Mouse (Mus musculus) small intestine, adult 2 months (tissue): Measurements from ENCODE around the gene Zfand5. TPM values are rescaled to one million over a fixed set of nuclear protein-coding genes. Genes with fewer than 3 reads are reported as not detected.

Experiments used
- H3K27ac ChIP-seq: fragments of 200-500 bp; 2 replicates; pipeline ENCODE4 v1.5.1; 2012; ENCODE audit warnings: low read depth, low read length, control low read depth, inconsistent platforms; ENCODE audit not compliant: insufficient read depth
- H3K27me3 ChIP-seq: fragments of 200-500 bp; 2 replicates; pipeline ENCODE4 v1.6.1; 2012; ENCODE audit warnings: mild to moderate bottlenecking, moderate library complexity, low read length, inconsistent platforms; ENCODE audit not compliant: control insufficient read depth, insufficient read depth
- H3K36me3 ChIP-seq: fragments of 200-500 bp; 2 replicates; pipeline ENCODE4 v1.6.1; 2012; ENCODE audit warnings: mild to moderate bottlenecking, low read length, control low read depth, inconsistent platforms; ENCODE audit not compliant: control insufficient read depth, insufficient read depth
- H3K4me1 ChIP-seq: fragments of 200-500 bp; 2 replicates; pipeline ENCODE4 v1.6.1; 2012; ENCODE audit warnings: low read length, inconsistent platforms, mixed read lengths; ENCODE audit not compliant: control insufficient read depth, insufficient read depth, insufficient read length
- H3K4me3 ChIP-seq: fragments of 200-500 bp; 2 replicates; pipeline ENCODE4 v1.5.1; 2012; ENCODE audit warnings: low read depth, mild to moderate bottlenecking, control low read depth, inconsistent platforms, low read length, moderate library complexity
- CTCF ChIP-seq: fragments of 200-500 bp; IDR thresholded peaks from 2 replicates; pipeline ENCODE4 v1.5.1; 2012; ENCODE audit warnings: low read depth, mild to moderate bottlenecking, control low read depth, inconsistent platforms, low read length, moderate library complexity, mixed read lengths; ENCODE audit not compliant: insufficient replicate concordance, insufficient read length; ENCODE audit errors: extremely low read depth
- POLR2A ChIP-seq: fragments of 200-500 bp; IDR thresholded peaks from 2 replicates; pipeline ENCODE4 v1.6.1; 2012; ENCODE audit warnings: low read depth, mild to moderate bottlenecking, control low read depth, inconsistent platforms, low read length, moderate library complexity
- WGBS: fragments of 180-500 bp; shearing (Covaris S2); methylation state at CpG from one replicate; pipeline ENCODE4 v1.1.7; 2018; 5-methylcytosine and 5-hydroxymethylcytosine counted together
- polyA plus RNA-seq: library from polyadenylated mRNA; depleted of rRNA; stranded (reverse); fragments of >200 nt; gene quantifications from 2 replicates; pipeline ENCODE4 v1.2.3, GENCODE M21; 2012; rRNA removed

Gene Zfand5
- polyA plus RNA-seq, 1 experiment, result 17.9 TPM

- no peak overlapping the region for H3K4me3 ChIP-seq
- WGBS, result 81% methylated on average over 3 of the region's 3 CpGs
- no peaks in the 10 kb centered on the region for H3K36me3 ChIP-seq
- H3K27ac ChIP-seq, result no peak overlapping the region
- no peaks in the 10 kb centered on the region for H3K27me3 ChIP-seq
- TF ChIP-seq CTCF (no peak), POLR2A (no peak)
- no peaks in the 10 kb centered on the region for H3K4me1 ChIP-seq
Observed at GRCm38 (mm10) chr19:21325333-21325732, 53.3 kb downstream of the Zfand5 start.

- Histone ChIP-seq H3K4me3 (no peak overlapping the region), H3K27me3 (no peaks in the 10 kb centered on the region), H3K36me3 (no peaks in the 10 kb centered on the region), H3K27ac (no peak overlapping the region), H3K4me1 (no peaks in the 10 kb centered on the region)
- WGBS, result 87% methylated on average over 9 of the region's 9 CpGs
- no peak for TF ChIP-seq POLR2A
- TF ChIP-seq CTCF, result no peak
Observed at GRCm38 (mm10) chr19:21328951-21329350, 56.9 kb downstream of the Zfand5 start.

GRCm38 (mm10) chr19:21329770-21330169 is 57.7 kb downstream of the Zfand5 start:
- H3K36me3 ChIP-seq, result no peaks in the 10 kb centered on the region
- WGBS, result 28% methylated on average over 5 of the region's 5 CpGs
- H3K27me3 ChIP-seq, result no peaks in the 10 kb centered on the region
- H3K4me3 ChIP-seq, result no peak overlapping the region
- H3K27ac ChIP-seq, result no peak overlapping the region
- no peak for TF ChIP-seq POLR2A
- no peak for TF ChIP-seq CTCF
- H3K4me1 ChIP-seq, result no peaks in the 10 kb centered on the region

GRCm38 (mm10) chr19:21330305-21331115 is 58.4 kb downstream of the Zfand5 start:
- Histone ChIP-seq H3K4me3 (no peak overlapping the region), H3K4me1 (no peaks in the 10 kb centered on the region), H3K27ac (no peak overlapping the region), H3K27me3 (no peaks in the 10 kb centered on the region), H3K36me3 (no peaks in the 10 kb centered on the region)
- 74% methylated on average over 6 of the region's 6 CpGs for WGBS
- no peak for TF ChIP-seq CTCF
- no peak for TF ChIP-seq POLR2A

GRCm38 (mm10) chr19:21331621-21332155 is 59.6 kb downstream of the Zfand5 start:
- 84% methylated on average over 11 of the region's 11 CpGs for WGBS
- Histone ChIP-seq H3K4me1 (no peaks in the 10 kb centered on the region), H3K27me3 (no peaks in the 10 kb centered on the region), H3K36me3 (no peaks in the 10 kb centered on the region), H3K4me3 (no peak overlapping the region), H3K27ac (no peak overlapping the region)
- TF ChIP-seq CTCF, result no peak
- TF ChIP-seq POLR2A, result no peak

Other genes with a start within 250 kb of the Zfand5 start
- 57.5 and 122 TPM in 2 replicates for gene Gda, start 201.2 kb downstream of the Zfand5 start, polyA plus RNA-seq